Mouse (Mus musculus): ENCODE results near the gene Cand2.

Cand2 gene

GRCm38 (mm10) chr6:115773966-115774413 is 348 bp upstream of the Cand2 start:
- peak; percentile 82 for DNase-seq (ENCODE audit: low read depth, low spot score)

DNA sequence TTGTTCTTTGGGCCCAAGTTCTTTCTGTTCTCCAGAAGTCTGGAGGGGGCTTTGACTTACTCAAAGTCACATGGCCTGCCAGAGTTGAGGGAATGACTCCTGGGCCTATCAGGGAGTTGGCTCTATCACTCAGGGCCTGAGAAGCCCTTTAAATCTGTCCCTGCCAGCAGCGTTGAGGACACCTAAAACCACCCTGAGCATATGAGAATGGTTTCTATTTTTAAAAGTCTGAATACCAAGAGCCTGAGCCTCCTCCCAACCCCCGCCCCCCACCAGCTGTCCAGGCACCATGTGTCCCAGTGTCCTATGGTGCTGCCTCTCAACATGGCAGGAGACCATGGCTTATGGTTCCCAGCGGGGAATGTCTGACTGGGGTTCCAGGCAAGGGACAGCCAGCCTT is 1.5 kb downstream of the Cand2 start:
- DNase-seq (ENCODE audit: low read depth, low spot score) = no peak

GRCm38 (mm10) chr6:115776363-115776762 is 2.0 kb downstream of the Cand2 start:
- no peak for DNase-seq (ENCODE audit: low read depth, low spot score)

DNA sequence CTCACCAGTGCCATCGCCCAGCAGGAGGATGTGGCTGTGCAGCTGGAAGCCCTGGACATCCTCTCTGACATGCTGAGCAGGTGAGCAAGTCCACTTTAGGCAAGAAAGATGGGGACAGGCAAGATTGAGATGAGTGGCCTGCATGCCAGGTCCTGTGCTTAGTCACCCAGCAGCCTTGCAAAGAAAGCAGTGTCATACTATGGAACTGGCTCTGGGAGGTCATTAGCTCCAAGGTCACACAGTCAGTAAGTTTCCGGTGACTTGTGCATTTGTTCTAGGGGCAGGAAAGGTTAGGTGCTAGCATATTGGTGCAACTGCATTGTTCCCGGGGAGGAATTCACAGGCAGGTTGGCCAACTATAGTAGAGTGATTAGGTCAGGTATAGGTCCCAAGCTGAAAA is 8.4 kb downstream of the Cand2 start:
- DNase-seq (ENCODE audit: low read depth, low spot score) = no peak

GRCm38 (mm10) chr6:115791016-115791415 is 16.7 kb downstream of the Cand2 start:
- no peak for DNase-seq (ENCODE audit: low read depth, low spot score)

DNA sequence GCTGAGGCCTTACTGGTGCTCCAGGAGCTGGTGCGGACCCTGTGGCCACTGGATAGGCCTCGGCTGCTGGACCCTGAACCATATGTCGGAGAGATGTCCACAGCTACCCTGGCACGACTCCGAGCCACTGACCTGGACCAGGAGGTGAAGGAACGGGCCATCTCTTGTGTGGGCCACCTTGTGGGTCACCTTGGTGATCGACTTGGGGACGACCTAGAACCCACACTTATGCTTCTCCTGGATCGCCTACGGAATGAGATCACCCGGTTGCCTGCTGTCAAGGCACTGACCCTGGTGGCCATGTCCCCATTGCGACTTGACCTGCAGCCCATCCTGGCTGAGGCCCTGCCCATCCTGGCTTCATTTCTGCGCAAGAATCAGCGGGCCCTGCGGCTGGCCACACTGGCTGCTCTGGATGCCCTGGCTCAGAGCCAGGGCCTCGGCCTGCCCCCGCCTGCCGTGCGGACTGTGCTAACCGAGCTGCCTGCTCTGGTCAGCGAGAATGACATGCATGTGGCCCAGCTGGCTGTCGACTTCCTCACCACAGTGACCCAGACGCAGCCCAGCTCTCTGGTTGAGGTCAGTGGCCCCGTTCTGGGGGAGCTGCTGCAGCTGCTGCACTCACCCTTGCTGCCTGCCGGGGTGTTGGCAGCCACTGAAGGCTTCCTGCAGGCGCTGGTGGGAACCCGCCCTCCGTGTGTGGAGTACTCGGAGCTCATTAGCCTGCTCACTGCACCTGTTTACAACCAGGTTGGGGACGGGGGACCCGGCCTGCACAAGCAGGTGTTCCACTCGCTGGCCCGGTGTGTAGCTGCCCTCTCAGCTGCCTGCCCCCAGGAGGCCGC is 17.7 kb downstream of the Cand2 start:
- no peak for DNase-seq (ENCODE audit: low read depth, low spot score)

DNA sequence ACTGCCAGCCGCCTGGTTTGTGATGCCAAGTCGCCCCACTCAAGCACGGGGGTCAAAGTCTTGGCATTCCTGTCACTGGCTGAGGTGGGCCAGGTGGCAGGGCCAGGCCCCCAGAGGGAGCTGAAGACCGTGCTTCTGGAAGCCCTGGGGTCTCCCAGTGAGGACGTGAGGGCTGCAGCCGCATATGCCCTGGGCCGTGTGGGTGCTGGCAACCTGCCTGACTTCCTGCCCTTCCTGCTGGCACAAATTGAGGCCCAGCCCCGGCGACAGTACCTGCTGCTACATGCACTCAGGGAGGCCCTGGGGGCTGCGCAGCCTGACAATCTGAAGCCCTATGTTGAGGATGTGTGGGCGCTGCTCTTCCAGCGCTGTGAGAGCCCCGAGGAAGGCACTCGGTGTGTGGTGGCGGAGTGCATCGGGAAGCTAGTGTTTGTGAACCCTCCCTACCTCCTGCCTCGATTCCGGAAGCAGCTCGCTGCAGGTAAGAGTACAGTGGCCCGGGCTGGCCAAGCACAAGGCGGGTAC is 18.4 kb downstream of the Cand2 start:
- DNase-seq (ENCODE audit: low read depth, low spot score) = no peak

DNA sequence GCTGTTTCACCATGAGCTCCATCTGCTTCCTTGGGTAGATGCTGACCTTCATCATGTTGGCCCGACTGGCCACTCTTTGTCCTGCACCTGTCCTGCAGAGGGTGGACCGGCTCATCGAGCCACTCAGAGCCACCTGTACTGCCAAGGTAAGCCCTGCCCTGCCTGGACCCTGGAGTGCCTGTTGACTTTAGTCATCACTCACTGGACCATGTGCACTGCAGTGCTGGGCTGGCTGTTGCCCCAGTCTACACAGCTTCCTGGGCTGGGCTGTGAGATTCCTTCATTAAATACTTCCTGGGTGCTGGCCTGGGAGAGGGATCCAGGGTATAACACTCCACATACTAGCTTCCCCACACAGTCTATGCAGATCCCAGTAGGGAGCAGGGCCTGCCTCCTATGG is 27.5 kb downstream of the Cand2 start:
- no peak for DNase-seq (ENCODE audit: low read depth, low spot score)

DNA sequence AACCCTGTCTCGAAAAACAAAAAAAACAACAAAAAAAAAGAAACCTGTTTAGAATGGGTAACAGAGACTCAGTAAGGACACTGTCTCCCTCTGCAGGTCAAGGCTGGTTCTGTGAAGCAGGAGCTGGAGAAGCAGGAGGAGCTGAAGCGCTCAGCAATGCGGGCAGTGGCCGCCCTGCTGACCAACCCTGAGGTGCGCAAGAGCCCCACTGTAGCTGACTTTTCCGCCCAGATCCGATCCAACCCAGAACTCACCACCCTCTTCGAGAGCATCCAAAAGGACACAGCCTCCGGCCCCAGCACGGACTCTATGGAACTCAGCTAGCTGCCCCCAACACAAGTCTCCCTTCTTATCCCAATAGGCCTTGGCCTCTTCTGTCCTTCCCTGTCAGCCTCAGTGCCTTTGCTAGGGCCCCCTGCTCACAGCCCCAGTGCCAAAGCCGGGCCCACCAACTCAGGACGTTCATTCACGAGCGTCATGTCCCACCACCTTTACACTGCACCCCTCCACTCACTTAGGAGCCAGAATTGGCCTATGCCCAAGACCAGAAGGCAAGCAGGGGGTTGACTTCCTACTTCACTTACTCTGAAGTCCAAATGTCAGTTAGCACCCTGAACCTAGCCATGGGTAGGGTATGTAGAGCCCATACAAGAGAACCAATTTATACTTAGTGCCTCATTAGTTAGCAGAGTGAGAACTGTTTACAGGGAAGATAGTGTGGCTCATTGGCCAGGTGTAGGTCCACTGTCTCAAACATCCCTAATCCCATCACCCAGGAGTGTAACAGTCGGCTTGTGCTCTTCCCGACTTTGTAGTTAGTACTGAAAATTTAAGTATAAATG is 29.4 kb downstream of the Cand2 start:
- DNase-seq (ENCODE audit: low read depth, low spot score) = peak; percentile 79

GRCm38 (mm10) chr6:115804432-115805192 is 30.3 kb downstream of the Cand2 start:
- no peak for DNase-seq (ENCODE audit: low read depth, low spot score)

DNA sequence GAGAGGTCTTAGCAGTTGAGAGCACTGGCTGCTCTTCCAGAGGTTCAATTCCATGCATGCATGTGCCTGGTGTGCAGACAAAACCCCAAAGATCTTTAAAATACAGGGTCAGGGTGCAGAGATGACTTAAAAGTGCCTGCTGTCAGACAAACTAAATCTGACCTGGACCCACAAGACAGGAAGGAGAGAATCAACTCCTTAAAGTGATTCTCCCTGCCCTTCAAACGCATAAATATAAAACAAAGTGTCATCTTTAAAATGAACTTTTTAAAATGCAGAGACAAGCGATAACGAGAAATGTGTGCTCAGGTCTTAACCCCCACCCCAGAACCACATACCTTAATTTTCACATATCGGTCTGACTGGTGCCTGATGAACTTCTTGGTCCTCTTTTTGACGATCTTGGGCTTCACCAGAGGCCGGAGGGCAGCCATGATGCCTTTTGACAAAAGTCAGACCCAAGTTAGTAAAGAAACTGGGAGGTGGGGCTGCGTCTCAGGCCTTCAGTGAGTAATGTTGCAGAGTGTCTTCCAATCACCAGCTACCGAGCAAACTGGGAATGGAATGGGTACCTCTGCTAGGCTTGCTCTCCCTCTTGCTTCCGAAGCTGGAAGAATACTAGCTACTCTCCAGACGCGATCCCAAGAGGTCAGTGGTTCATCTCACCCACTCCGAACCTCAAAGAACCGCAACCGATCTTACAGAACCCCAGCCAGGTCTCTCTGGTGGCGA is 33.3 kb downstream of the Cand2 start:
- DNase-seq (ENCODE audit: low read depth, low spot score) = no peak

DNA sequence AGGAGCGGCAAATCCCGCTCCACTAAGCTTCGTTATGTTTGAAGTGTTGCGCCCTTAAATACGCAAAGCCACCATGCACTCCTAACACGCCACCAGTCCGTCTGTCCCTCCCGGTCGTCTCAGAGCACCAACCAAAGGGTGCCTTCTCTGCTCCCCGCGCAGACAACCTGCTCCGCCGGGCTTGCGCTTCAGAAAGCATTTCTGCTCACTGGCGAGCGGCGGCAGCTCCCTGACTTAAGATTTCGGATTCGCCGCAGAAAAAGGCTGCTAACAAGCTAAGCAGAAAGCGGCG is 33.8 kb downstream of the Cand2 start:
- DNase-seq (ENCODE audit: low read depth, low spot score) = no peak

GRCm38 (mm10) chr6:115808488-115809231 is 34.3 kb downstream of the Cand2 start, which contains the start of gene Rpl32:
Gene Rpl32 (minus strand): TSS chr6:115808747.
- DNase-seq (ENCODE audit: low read depth, low spot score) = peak; percentile 87

DNA sequence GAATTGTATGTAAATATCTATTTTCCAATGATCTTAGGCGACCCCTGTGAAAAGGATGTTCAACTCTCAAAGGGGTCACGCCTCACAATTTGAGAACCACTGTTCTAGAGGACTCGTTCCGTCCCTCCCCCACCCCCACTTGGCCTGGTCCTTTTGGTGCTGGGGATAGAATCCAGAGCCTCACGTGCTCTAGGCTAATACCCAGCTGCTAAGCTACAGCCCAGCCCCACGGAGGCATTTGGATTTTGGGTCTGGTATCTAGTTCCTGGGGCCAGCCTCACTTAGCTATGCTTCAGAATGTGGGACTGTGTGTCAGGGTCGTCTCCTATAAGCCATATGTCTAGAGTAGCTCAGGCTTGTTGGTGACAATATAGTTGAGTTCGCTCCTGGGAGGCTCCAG is 37.3 kb downstream of the Cand2 start:
- DNase-seq (ENCODE audit: low read depth, low spot score) = no peak

DNA sequence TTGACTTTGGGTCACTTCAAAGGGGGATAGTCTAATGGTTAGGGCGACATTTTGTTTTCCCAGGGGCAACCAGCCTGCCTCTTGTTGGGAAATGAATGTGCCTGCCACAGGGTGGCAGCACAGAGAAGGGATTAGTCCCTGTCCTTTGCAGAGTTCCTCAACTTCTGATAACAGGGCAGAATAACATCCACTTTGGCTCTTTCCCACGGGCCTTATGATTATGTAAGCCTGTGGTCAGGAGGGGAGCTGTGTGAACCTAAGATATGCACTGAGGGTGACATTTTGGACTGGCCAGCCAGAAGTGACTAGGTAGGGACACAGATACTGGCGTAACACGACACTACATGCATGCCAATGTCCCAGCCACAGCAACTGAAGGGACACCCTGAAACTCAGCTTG is 39.8 kb downstream of the Cand2 start:
- DNase-seq (ENCODE audit: low read depth, low spot score) = peak; percentile 59

- no peak for DNase-seq (ENCODE audit: low read depth, low spot score)
Observed at GRCm38 (mm10) chr6:115815041-115815440, 40.7 kb downstream of the Cand2 start.

GRCm38 (mm10) chr6:115818129-115818528 is 43.8 kb downstream of the Cand2 start:
- DNase-seq (ENCODE audit: low read depth, low spot score) = no peak

DNA sequence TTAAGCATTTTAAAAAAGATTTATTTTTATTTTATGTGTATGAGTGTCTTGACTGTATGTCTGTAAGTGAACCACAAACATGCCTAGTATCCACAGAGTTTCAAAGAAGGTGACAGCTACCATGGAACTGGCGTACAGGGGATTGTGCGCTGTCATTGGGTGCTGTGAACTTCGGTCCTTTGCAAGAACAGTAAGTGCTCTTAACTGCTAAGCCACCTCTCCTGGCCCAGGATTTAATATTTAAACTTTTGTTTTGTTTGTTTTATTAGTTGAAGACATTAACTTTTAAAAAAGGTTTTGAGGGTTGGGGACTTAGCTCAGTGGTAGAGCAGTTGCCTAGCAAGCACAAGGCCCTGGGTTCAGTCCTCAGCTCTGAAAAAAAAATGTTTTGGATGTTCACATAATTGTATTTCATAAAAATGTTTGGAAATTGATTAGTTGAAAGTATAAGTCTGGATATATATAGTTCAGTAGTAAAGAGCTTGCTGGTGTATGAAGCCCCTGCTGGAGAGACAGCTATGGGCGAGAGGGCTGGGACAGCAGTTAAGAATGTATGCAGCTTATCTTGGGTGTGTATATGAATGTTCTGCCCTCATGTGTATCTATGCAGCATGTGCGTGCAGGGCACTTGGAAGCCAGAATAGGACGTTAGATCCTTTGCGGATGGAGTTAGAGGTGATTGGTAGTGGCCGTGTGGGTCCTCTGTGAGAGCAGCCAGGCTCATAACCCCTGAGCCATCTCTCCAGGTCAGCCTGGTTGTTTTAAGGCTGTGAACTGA is 47.1 kb downstream of the Cand2 start:
- no peak for DNase-seq (ENCODE audit: low read depth, low spot score)

GRCm38 (mm10) chr6:115823850-115824464 is 49.6 kb downstream of the Cand2 start:
- peak; percentile 71 for DNase-seq (ENCODE audit: low read depth, low spot score)

Measured in mesoderm, embryonic 11.5 days (tissue).